Mouse (Mus musculus): ENCODE data around the gene Amz1. TPM values are rescaled to one million over a fixed set of nuclear protein-coding genes. Genes with fewer than 3 reads are reported as not detected.

Amz1 gene
- polyA plus RNA-seq, 1 experiment from 2014 or later: 1.1 TPM

DNA sequence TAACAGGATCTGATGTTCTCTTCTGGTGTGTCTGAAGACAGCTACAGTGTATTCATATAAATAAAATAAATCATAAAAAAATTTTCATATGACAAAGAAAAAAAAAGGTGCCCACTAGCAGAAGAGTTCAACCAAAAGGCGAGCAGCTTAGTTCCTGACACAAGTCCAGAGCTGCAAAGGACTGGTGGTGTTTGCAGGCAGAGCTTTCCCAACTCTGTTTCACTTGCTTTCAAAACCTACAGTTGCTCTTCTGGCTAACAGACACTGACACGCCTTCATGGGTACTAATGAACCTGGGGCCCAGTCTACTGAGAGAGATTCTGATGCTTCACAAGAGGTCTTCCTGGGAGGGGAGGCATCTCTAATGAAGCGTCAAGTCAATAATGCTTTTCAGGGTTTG, 72.1 kb downstream of the Amz1 start:
- H3K27me3 ChIP-seq: no peaks in the 10 kb centered on the region
- no peak overlapping the region for H3K27ac ChIP-seq (replicated peaks)
- H3K9ac ChIP-seq (replicated peaks): no peak overlapping the region
- H3K4me1 ChIP-seq: peaks cover 30% of the 10 kb centered on the region
- H3K4me3 ChIP-seq: no peak overlapping the region
- WGBS: 80% methylated on average over 3 of the region's 3 CpGs
- no peaks in the 10 kb centered on the region for H3K36me3 ChIP-seq
- H3K9me3 ChIP-seq: no peaks in the 10 kb centered on the region
- no peak overlapping the region for H3K4me2 ChIP-seq (replicated peaks)
- no peak for ATAC-seq (ENCODE audit: low FRiP score, low read depth)

DNA sequence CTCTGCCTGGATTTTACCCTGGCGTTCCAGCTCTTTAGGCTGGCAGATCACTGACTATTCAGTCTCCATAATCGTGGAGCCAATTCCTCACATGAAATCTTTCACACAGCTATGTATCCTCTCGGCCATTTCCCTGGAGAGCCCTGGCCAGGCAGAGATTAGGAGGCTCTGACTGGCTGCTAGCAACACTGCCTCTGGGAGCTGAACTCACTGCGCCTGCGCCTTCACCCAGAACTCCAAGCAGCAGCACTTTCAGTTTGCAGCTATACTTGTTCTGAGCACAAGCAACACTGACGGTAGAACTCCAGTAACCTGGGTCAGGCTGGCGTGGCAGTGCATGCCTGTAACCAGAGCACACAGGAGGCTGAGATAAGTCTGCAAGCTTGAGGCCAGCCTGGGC, 74.2 kb downstream of the Amz1 start:
- Histone ChIP-seq H3K27me3 (no peaks in the 10 kb centered on the region), H3K4me1 (peaks cover 14% of the 10 kb centered on the region; the same call in 1 of the 2 replicates), H3K4me3 (no peak overlapping the region), H3K9ac (replicated peaks) (no peak overlapping the region), H3K27ac (replicated peaks) (no peak overlapping the region), H3K4me2 (replicated peaks) (no peak overlapping the region), H3K36me3 (no peaks in the 10 kb centered on the region), H3K9me3 (no peaks in the 10 kb centered on the region)
- 82% methylated on average over 7 of the region's 7 CpGs for WGBS
- no peak for ATAC-seq (ENCODE audit: low FRiP score, low read depth)

DNA sequence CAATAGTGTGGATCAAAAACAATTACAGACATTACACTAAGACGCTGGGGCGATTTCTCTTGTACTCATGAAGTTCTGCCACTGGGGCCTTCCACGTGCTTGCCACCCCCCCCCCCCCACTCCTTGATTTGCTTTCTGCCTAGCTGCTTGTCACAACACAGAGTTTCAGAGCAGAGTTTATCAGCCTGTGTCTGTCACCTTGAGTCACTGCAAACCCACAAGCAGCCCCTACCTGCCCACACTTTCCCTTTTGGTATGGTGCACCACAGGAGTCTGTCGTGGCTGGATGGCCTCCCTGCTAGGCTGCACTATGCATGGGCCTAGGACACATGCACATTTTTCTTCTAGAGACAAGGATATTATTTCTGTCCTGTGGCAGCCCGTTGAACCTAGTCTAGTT, 74.8 kb downstream of the Amz1 start:
- Histone ChIP-seq H3K4me3 (no peak overlapping the region), H3K4me1 (peaks cover 14% of the 10 kb centered on the region; the same call in 1 of the 2 replicates), H3K27me3 (no peaks in the 10 kb centered on the region), H3K9me3 (no peaks in the 10 kb centered on the region), H3K27ac (replicated peaks) (no peak overlapping the region; the same call in 1 of the 2 replicates), H3K4me2 (replicated peaks) (no peak overlapping the region), H3K36me3 (no peaks in the 10 kb centered on the region), H3K9ac (replicated peaks) (no peak overlapping the region)
- 78% methylated on average over 5 of the region's 5 CpGs for WGBS
- no peak for ATAC-seq (ENCODE audit: low FRiP score, low read depth)

DNA sequence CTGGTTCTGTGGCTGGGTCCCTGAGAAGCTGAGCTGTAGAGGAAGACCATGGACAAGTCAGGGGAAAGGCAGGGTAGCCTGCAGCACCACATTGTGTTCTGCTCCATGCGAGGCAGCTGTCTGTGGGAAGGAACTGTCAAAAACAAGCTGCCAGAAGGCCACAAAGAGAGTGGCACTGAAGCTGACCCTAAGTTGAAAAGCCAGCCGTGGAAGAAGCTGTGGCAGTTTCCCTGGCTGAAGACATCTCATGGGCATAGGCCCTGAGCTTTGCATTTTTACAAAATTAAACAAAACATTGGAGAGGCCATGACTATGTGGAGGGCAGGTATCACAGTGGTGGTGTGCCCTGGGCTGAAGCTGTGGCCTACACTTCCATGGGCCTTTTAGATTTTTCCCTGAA, 75.3 kb downstream of the Amz1 start:
- Histone ChIP-seq H3K4me3 (no peak overlapping the region), H3K4me2 (replicated peaks) (no peak overlapping the region), H3K4me1 (peaks cover 14% of the 10 kb centered on the region; the same call in 1 of the 2 replicates), H3K27me3 (no peaks in the 10 kb centered on the region), H3K36me3 (no peaks in the 10 kb centered on the region), H3K27ac (replicated peaks) (no peak overlapping the region; the same call in 1 of the 2 replicates), H3K9ac (replicated peaks) (no peak overlapping the region), H3K9me3 (no peaks in the 10 kb centered on the region)
- ATAC-seq (ENCODE audit: low FRiP score, low read depth): no peak
- WGBS: 59% methylated on average over 2 of the region's 2 CpGs

DNA sequence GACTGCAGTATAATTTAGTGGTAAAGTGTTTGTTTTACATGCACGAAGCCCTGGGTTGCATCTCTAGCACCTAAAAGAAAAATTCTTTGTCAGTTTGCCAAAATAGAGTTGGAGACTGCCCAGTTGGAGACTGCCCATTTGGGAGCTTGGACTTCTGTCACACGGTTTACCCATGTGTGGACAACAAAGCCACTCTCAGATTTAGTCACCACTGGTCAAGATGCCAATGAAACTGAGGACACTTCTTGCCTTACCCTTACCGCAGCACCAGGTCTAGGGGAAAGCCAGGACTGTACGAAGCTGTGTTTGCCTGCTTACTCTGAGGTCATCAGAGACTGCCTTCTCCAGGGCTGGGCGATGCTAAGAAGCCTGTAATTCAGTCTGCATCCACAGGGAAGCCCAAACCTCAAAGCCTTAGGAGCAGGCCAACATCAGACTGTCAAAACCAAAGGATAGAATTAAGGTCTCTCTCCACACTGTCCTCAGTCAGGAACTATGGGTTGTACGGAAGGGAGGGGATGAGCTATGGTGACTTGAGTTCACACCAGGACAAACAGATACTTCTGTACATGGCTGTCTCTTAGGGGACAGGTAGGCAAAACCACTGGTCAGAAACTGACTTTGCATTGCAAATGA, 76.5 kb downstream of the Amz1 start:
- 90% methylated on average over 6 of the region's 6 CpGs for WGBS
- no peak for ATAC-seq (ENCODE audit: low FRiP score, low read depth)
- H3K4me2 ChIP-seq (replicated peaks): no peak overlapping the region
- peaks cover 18% of the 10 kb centered on the region for H3K4me1 ChIP-seq
- no peaks in the 10 kb centered on the region for H3K27me3 ChIP-seq
- no peak overlapping the region for H3K27ac ChIP-seq (replicated peaks)
- no peak overlapping the region for H3K4me3 ChIP-seq
- H3K36me3 ChIP-seq: no peaks in the 10 kb centered on the region
- no peak overlapping the region; the same call in 1 of the 2 replicates for H3K9ac ChIP-seq (replicated peaks)
- H3K9me3 ChIP-seq: no peaks in the 10 kb centered on the region

DNA sequence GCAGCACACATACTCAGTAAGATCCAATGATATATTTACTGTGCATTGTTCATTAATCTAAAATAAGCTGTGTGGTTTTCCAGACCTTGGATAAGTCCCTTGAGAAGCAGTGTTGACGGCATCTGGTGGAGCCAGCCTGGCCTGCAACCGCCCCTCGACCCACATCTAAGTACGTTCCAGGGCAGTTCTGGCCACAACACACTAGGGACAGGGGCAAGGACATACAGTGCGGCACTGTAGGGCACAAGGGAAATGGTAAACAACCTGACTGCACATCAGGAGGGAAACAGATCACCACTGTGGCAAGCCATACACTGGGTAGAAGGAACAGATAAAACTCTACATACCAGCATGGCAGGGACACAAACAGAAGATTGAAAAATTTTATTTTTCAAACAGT, 77.9 kb downstream of the Amz1 start:
- Histone ChIP-seq H3K27ac (replicated peaks) (no peak overlapping the region), H3K4me2 (replicated peaks) (no peak overlapping the region), H3K27me3 (no peaks in the 10 kb centered on the region), H3K4me1 (peaks cover 20% of the 10 kb centered on the region), H3K36me3 (no peaks in the 10 kb centered on the region), H3K9ac (replicated peaks) (no peak overlapping the region), H3K4me3 (no peak overlapping the region), H3K9me3 (no peaks in the 10 kb centered on the region)
- ATAC-seq (ENCODE audit: low FRiP score, low read depth): no peak
- WGBS: 92% methylated on average over 5 of the region's 5 CpGs

DNA sequence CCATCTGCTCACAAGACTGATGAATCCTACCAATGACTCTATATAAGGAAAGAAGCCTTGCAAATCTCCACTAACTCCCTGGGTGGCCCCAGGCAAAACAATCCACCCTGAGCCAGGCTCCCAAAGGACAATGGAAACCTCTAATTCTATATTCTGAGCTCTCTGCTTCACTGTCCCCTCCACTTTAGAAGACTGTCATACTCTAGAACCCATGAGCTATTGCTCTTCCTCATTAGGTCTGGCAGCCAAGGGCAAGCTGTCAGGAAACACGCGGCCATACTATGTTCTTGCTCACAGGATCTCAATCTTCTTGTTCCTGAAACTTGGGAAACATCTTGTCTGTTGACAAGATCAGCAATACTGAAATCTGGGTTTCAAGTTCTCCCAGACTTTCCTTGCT, 82.3 kb downstream of the Amz1 start:
- ATAC-seq (ENCODE audit: low FRiP score, low read depth): no peak
- H3K9ac ChIP-seq (replicated peaks): no peak overlapping the region
- no peak overlapping the region for H3K27ac ChIP-seq (replicated peaks)
- no peak overlapping the region for H3K4me2 ChIP-seq (replicated peaks)
- no peaks in the 10 kb centered on the region for H3K27me3 ChIP-seq
- no peaks in the 10 kb centered on the region for H3K36me3 ChIP-seq
- H3K4me1 ChIP-seq: peaks cover 25% of the 10 kb centered on the region
- WGBS: 86% methylated on average over 2 of the region's 2 CpGs
- no peak overlapping the region for H3K4me3 ChIP-seq
- H3K9me3 ChIP-seq: no peaks in the 10 kb centered on the region

DNA sequence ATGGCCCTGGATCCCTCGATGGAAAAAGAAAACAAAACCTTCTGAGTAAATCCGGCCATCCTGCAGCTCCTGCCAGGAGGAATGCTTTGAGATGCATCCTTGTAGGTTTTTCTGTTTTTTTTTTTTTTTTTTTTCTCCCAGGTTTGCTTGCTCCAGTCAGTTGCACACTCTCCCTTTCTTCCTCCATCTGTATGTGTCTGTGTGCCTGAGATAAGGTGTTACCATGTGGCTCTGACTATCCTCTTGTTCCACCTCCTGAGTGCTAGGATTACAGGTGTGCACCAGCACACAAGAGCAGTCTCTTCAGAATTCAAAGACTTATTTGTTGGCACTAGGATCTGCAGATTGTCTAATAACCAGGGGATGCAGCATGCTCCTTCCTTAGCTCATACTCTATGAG, 83.0 kb downstream of the Amz1 start:
- Histone ChIP-seq H3K4me2 (replicated peaks) (no peak overlapping the region), H3K36me3 (no peaks in the 10 kb centered on the region), H3K9ac (replicated peaks) (no peak overlapping the region), H3K27ac (replicated peaks) (no peak overlapping the region), H3K4me3 (no peak overlapping the region), H3K9me3 (no peaks in the 10 kb centered on the region), H3K4me1 (peaks cover 32% of the 10 kb centered on the region), H3K27me3 (no peaks in the 10 kb centered on the region)
- ATAC-seq (ENCODE audit: low FRiP score, low read depth): no peak
- WGBS: 50% methylated on average over 2 of the region's 2 CpGs

Other genes with a start within 250 kb of the Amz1 start
- gene Chst12, start 218.6 kb upstream of the Amz1 start, polyA plus RNA-seq (2016; fragmentation: Nextera tagmentation; extraction: Ambion mirVana): 12.5 and 13.4 TPM in 2 replicates
- gene Grifin, start 159.1 kb upstream of the Amz1 start, polyA plus RNA-seq (2016; fragmentation: Nextera tagmentation; extraction: Ambion mirVana): not detected in 2 replicates
- 28.5 and 33.9 TPM in 2 replicates for gene Lfng, start 116.8 kb upstream of the Amz1 start, polyA plus RNA-seq (2016; fragmentation: Nextera tagmentation; extraction: Ambion mirVana)
- gene Ttyh3, start 75.1 kb upstream of the Amz1 start, polyA plus RNA-seq (2016; fragmentation: Nextera tagmentation; extraction: Ambion mirVana): 68.8 and 71.0 TPM in 2 replicates
- 26.9 and 29.3 TPM in 2 replicates for gene Iqce, start 21.7 kb upstream of the Amz1 start, polyA plus RNA-seq (2016; fragmentation: Nextera tagmentation; extraction: Ambion mirVana)
- 22.2 TPM in 2 replicates for gene Brat1, start 19.1 kb upstream of the Amz1 start, polyA plus RNA-seq (2016; fragmentation: Nextera tagmentation; extraction: Ambion mirVana)
- 22.3 and 24.4 TPM in 2 replicates for gene Gna12, start 106.3 kb downstream of the Amz1 start, polyA plus RNA-seq (2016; fragmentation: Nextera tagmentation; extraction: Ambion mirVana)